Comparison of ENCODE assay signal across 20 mouse cellular contexts in the genomic region with DNA sequence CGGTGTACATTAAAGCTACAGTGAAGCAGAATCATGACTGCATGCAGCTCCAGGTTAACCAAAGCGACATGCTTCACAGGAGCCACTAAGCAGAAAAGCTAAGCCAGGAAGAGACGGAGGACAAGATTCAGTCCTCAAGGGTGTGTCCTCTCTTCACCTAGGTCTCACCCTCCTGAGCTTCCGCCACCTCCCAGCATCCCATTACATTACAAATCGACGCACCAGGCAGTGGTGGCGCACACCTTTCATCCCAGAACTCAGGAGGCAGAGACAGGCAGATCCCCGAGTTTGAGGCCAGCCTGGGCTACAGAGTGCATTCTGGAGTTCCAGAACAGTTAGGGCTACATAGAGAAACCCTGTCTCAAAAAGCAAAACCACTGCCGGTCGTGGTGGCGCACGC. TPM values are rescaled to one million over a fixed set of nuclear protein-coding genes. Genes with fewer than 3 reads are reported as not detected.
A peak's percentile ranks its signal among the peaks of the same experiment; 100 is the strongest.
DNase-seq lines count a peak whose midpoint lies in the region; ATAC-seq and TF ChIP-seq lines count a peak whose summit lies in the region.
"Had no signal": no experiment of that assay in that cellular context is flagged by ENCODE, and none has a peak within 500 bp of the region (broad histone marks: within the 10 kb centered on the region; RNA-seq: fewer than 3 reads in every experiment).

No protein-coding gene starts in this region.

- H3K4me3 ChIP-seq in ES-Bruce4 (ENCODE audit: low read depth, low read length): no peak overlapping the region
- H3K4me3 ChIP-seq in forebrain, postnatal 0 days (ENCODE audit: low read depth, low read length): no peak overlapping the region
- H3K4me3 ChIP-seq: embryonic facial prominence, embryonic 10.5 days; embryonic facial prominence, embryonic 12.5 days; forebrain, embryonic 13.5 days; forebrain, embryonic 15.5 days had no signal

- H3K27me3 ChIP-seq in ES-Bruce4 (ENCODE audit: control insufficient read depth, insufficient read depth, low read length, poor library complexity, severe bottlenecking): no peaks in the 10 kb centered on the region
- H3K27me3 ChIP-seq in forebrain, postnatal 0 days (ENCODE audit: insufficient read depth, low read length): no peaks in the 10 kb centered on the region
- H3K27me3 ChIP-seq: embryonic facial prominence, embryonic 12.5 days; forebrain, embryonic 13.5 days; forebrain, embryonic 15.5 days; Patski had no signal

- H3K9me3 ChIP-seq in ES-Bruce4 (replicated peaks; ENCODE audit: control insufficient read depth, insufficient read depth, low read length, poor library complexity, severe bottlenecking): no peaks in the 10 kb centered on the region
- H3K9me3 ChIP-seq in forebrain, postnatal 0 days (ENCODE audit: low read length): no peaks in the 10 kb centered on the region
- H3K9me3 ChIP-seq: embryonic facial prominence, embryonic 12.5 days; forebrain, embryonic 15.5 days had no signal

- ATAC-seq in forebrain, postnatal 0 days: no peak
- ATAC-seq: forebrain, embryonic 13.5 days; forebrain, embryonic 15.5 days; Patski had no signal

- no peaks in the 10 kb centered on the region for H3K4me1 ChIP-seq in ES-Bruce4 (ENCODE audit: control insufficient read depth, insufficient read depth, low read length)
- peaks cover 6% of the 10 kb centered on the region; the same call in 1 of the 2 replicates for H3K4me1 ChIP-seq in forebrain, postnatal 0 days (ENCODE audit: insufficient read depth)
- H3K4me1 ChIP-seq: embryonic facial prominence, embryonic 10.5 days; embryonic facial prominence, embryonic 12.5 days; forebrain, embryonic 13.5 days had no signal

- no peak overlapping the region for H3K27ac ChIP-seq in ES-Bruce4 (ENCODE audit: insufficient read depth, low read length)
- H3K27ac ChIP-seq in forebrain, postnatal 0 days (ENCODE audit: low read depth, low read length): no peak overlapping the region
- H3K27ac ChIP-seq: embryonic facial prominence, embryonic 10.5 days; embryonic facial prominence, embryonic 12.5 days; forebrain, embryonic 13.5 days; forebrain, embryonic 15.5 days had no signal

- peak; percentile 75 for DNase-seq in ES-CJ7 (ENCODE audit: low read depth, low spot score)
- peak; percentile 88 for DNase-seq in R1 (ENCODE audit: low read depth, low spot score)
- DNase-seq in urinary bladder, postnatal 25 days (ENCODE audit: low spot score): no peak
- no peak for DNase-seq in layer of hippocampus, adult 9-11 months
- DNase-seq in forebrain, postnatal 0 days: no peak
- DNase-seq: adrenal gland, adult 8-10 months; adrenal gland, postnatal 14 days; adrenal gland, postnatal 36 days; cerebellum, adult 11-12 months; cerebellum, adult 2 months; cerebellum, adult 9-10 months; cerebellum, postnatal 10 days; cerebellum, postnatal 25 days had no signal

- H3K4me2 ChIP-seq in forebrain, postnatal 0 days (ENCODE audit: low read depth): no peak overlapping the region
- H3K4me2 ChIP-seq: embryonic facial prominence, embryonic 12.5 days; forebrain, embryonic 13.5 days; forebrain, embryonic 15.5 days had no signal

- H3K9ac ChIP-seq in ES-Bruce4 (ENCODE audit: low read depth, poor library complexity, severe bottlenecking): no peak overlapping the region
- no peak overlapping the region for H3K9ac ChIP-seq in forebrain, postnatal 0 days
- H3K9ac ChIP-seq: embryonic facial prominence, embryonic 12.5 days; forebrain, embryonic 13.5 days; forebrain, embryonic 15.5 days had no signal

- 96% methylated on average over 12 of the region's 12 CpGs for WGBS in forebrain, postnatal 0 days

- no peak for TF ChIP-seq POLR2A in ES-Bruce4 (IDR thresholded peaks at IDR 0.05; ENCODE audit: insufficient read depth, low read length)

- H3K36me3 ChIP-seq in ES-Bruce4 (ENCODE audit: control insufficient read depth, insufficient read depth, low read length, poor library complexity, severe bottlenecking): no peaks in the 10 kb centered on the region
- H3K36me3 ChIP-seq in forebrain, postnatal 0 days (ENCODE audit: insufficient read depth): no peaks in the 10 kb centered on the region
- H3K36me3 ChIP-seq: embryonic facial prominence, embryonic 10.5 days; embryonic facial prominence, embryonic 12.5 days; forebrain, embryonic 15.5 days; G1E had no signal

- TF ChIP-seq EP300 in ES-Bruce4 (IDR thresholded peaks at IDR 0.05; ENCODE audit: insufficient read depth, low read depth, low read length): peak; percentile 61; the same call in 1 of the 2 replicates

- no peak for TF ChIP-seq CTCF in ES-Bruce4 (IDR thresholded peaks at IDR 0.05; ENCODE audit: low read depth, low read length)
- no peak for TF ChIP-seq CTCF in forebrain, postnatal 0 days (IDR thresholded peaks at IDR 0.05; ENCODE audit: low read depth)

RNA-seq across cellular contexts. Expression of a gene that starts 29.2 kb away (rescaled TPM):
- 36.8 and 48.9 TPM in 2 replicates for polyA plus RNA-seq in ES-Bruce4 (2011; ENCODE audit: insufficient read depth, insufficient read length, low read depth, missing spikeins)
- 9.4 and 20.3 TPM in 2 replicates for total RNA-seq in forebrain, postnatal 0 days (2014; rRNA removed)
- polyA plus RNA-seq in forebrain, postnatal 0 days (2015; fragmentation: Nextera tagmentation; extraction: Ambion mirVana): 4.6 and 5.1 TPM in 2 replicates
- polyA plus RNA-seq: G1E had no signal

Comparison
In these comparisons a context has a peak if more than half of its experiments do, and no peak if none do; other contexts are left out.
1. DNase-seq: peak in ES-CJ7 (single experiment) and R1 (single experiment); none in urinary bladder, postnatal 25 days (single experiment), layer of hippocampus, adult 9-11 months (single experiment) and forebrain, postnatal 0 days (single experiment).